Mouse (Mus musculus) kidney, postnatal 0 days (tissue): ENCODE data around the gene Igfbp5. TPM values are rescaled to one million over a fixed set of nuclear protein-coding genes. Genes with fewer than 3 reads are reported as not detected.

Experiments
- ATAC-seq: fragments of 200-750 bp; cut with Nextera tagmentation; replicated peaks from 2 replicates; pipeline ENCODE4 v1.8.0; 2017; ENCODE audit warnings: low read depth, moderate number of reproducible peaks, moderate TSS enrichment, moderate library complexity; ENCODE audit not compliant: low FRiP score
- DNase-seq: peaks from one replicate; pipeline ENCODE4 v3.0.0-alpha.2; 2016; ENCODE audit warnings: low spot score
- H3K27ac ChIP-seq: fragments of 300-500 bp; sonication (generic); 2 replicates; pipeline ENCODE4 v1.5.1; 2014; ENCODE audit warnings: mild to moderate bottlenecking
- H3K27me3 ChIP-seq: fragments of 300-500 bp; sonication (generic); 2 replicates; pipeline ENCODE4 v1.6.1; 2014; ENCODE audit warnings: low read length, mixed read lengths; ENCODE audit not compliant: insufficient read depth
- H3K36me3 ChIP-seq: fragments of 300-500 bp; sonication (generic); 2 replicates; pipeline ENCODE4 v1.6.1; 2014; ENCODE audit warnings: low read length, mixed read lengths; ENCODE audit not compliant: insufficient read depth
- H3K4me1 ChIP-seq: fragments of 300-500 bp; sonication (generic); replicated peaks from 2 replicates; pipeline ENCODE4 v1.6.1; 2014; ENCODE audit warnings: antibody characterized with exemption, low read length, mixed read lengths; ENCODE audit not compliant: insufficient read depth
- H3K4me2 ChIP-seq: fragments of 300-500 bp; sonication (generic); 2 replicates; pipeline ENCODE4 v1.6.1; 2014; ENCODE audit warnings: mild to moderate bottlenecking, low read length, moderate library complexity, mixed read lengths
- H3K4me3 ChIP-seq: fragments of 300-500 bp; sonication (generic); replicated peaks from 2 replicates; pipeline ENCODE4 v1.5.1; 2014; ENCODE audit warnings: low read depth, low read length
- H3K9ac ChIP-seq: fragments of 300-500 bp; sonication (generic); 2 replicates; pipeline ENCODE4 v1.6.1; 2014; ENCODE audit warnings: low read depth, low read length
- H3K9me3 ChIP-seq: fragments of 300-500 bp; sonication (generic); replicated peaks from 2 replicates; pipeline ENCODE4 v1.6.1; 2016; ENCODE audit warnings: low read length, inconsistent platforms, mixed read lengths
- CTCF ChIP-seq: IDR thresholded peaks from 2 replicates; pipeline ENCODE4 v1.5.1; 2016; ENCODE audit warnings: antibody characterized with exemption, low read depth, mild to moderate bottlenecking, moderate library complexity
- WGBS: fragments of 180-500 bp; shearing (Covaris S2); extraction: QIAGEN DNeasy Blood & Tissue Kit; methylation state at CpG from one replicate; pipeline ENCODE4 v1.1.7; 2014; 5-methylcytosine and 5-hydroxymethylcytosine counted together
- polyA plus RNA-seq: library from polyadenylated mRNA; unstranded; fragments of >200 nt; fragmentation: Nextera tagmentation; extraction: Ambion mirVana; gene quantifications from 2 replicates; pipeline ENCODE4 v1.2.1, GENCODE M21; 2015

Gene Igfbp5
- polyA plus RNA-seq, 1 experiment from 2014 or later: 87.7 TPM

GRCm38 (mm10) chr1:72885111-72885818, 10.6 kb upstream of the Igfbp5 start:
- DNase-seq (peak; percentile 56), ATAC-seq (no peak; the same call in 1 of the 2 replicates)
- no peak overlapping the region for H3K4me2 ChIP-seq
- no peak overlapping the region for H3K9ac ChIP-seq
- no peaks in the 10 kb centered on the region for H3K4me1 ChIP-seq
- no peaks in the 10 kb centered on the region for H3K9me3 ChIP-seq
- no peak for TF ChIP-seq CTCF
- whole genome bisulfite sequencing: 69% methylated on average over 11 of the region's 11 CpGs
- no peaks in the 10 kb centered on the region for H3K27me3 ChIP-seq
- H3K27ac ChIP-seq: no peak overlapping the region
- no peak overlapping the region for H3K4me3 ChIP-seq
- H3K36me3 ChIP-seq: no peaks in the 10 kb centered on the region

GRCm38 (mm10) chr1:72879319-72879634, 4.6 kb upstream of the Igfbp5 start:
- H3K4me2 ChIP-seq: no peak overlapping the region
- 44% methylated on average over 4 of the region's 4 CpGs for WGBS

GRCm38 (mm10) chr1:72878473-72879318, 4.0 kb upstream of the Igfbp5 start:
- H3K27ac ChIP-seq: 0 out of 2 replicates have a peak overlapping the region, but pooled peaks have one; percentile 47
- no peak for TF ChIP-seq CTCF
- H3K4me1 ChIP-seq: peaks cover 10% of the 10 kb centered on the region
- 13% methylated on average over 25 of the region's 25 CpGs for WGBS
- H3K9me3 ChIP-seq: no peaks in the 10 kb centered on the region
- DNase-seq (peak; percentile 72), ATAC-seq (no peak)
- no peak overlapping the region for H3K9ac ChIP-seq
- H3K27me3 ChIP-seq: no peaks in the 10 kb centered on the region
- no peaks in the 10 kb centered on the region for H3K36me3 ChIP-seq
- H3K4me2 ChIP-seq: peak overlapping the region; percentile 38
- 0 out of 2 replicates have a peak overlapping the region, but pooled peaks have one; percentile 3 for H3K4me3 ChIP-seq

More at GRCm38 (mm10) chr1:72879319-72879634, 4.6 kb upstream of the Igfbp5 start:
- Histone ChIP-seq H3K9ac (no peak overlapping the region), H3K27ac (no peak overlapping the region), H3K4me1 (peaks cover 10% of the 10 kb centered on the region), H3K4me3 (no peak overlapping the region), H3K9me3 (no peaks in the 10 kb centered on the region), H3K36me3 (no peaks in the 10 kb centered on the region), H3K27me3 (no peaks in the 10 kb centered on the region)
- TF ChIP-seq CTCF: peak; percentile 68
- ATAC-seq (no peak), DNase-seq (peak; percentile 70)

GRCm38 (mm10) chr1:72877892-72878291, 3.2 kb upstream of the Igfbp5 start:
- TF ChIP-seq CTCF: peak; percentile 89
- H3K4me1 ChIP-seq: peaks cover 10% of the 10 kb centered on the region
- 6% methylated on average over 3 of the region's 3 CpGs for whole genome bisulfite sequencing
- no peaks in the 10 kb centered on the region for H3K36me3 ChIP-seq
- peak overlapping the region; percentile 38 for H3K4me2 ChIP-seq
- no peaks in the 10 kb centered on the region for H3K9me3 ChIP-seq
- DNase-seq (peak; percentile 93), ATAC-seq (peak; percentile 34; the same call in 1 of the 2 replicates)
- no peak overlapping the region for H3K4me3 ChIP-seq
- no peak overlapping the region for H3K27ac ChIP-seq
- H3K9ac ChIP-seq: no peak overlapping the region
- H3K27me3 ChIP-seq: no peaks in the 10 kb centered on the region

- WGBS: 28% methylated on average over 3 of the region's 3 CpGs
- no peak for ATAC-seq
- 0 out of 2 replicates have a peak overlapping the region, but pooled peaks have one; percentile 91 for H3K4me2 ChIP-seq
These were observed 1.4 kb upstream of the Igfbp5 start for GRCm38 (mm10) chr1:72876111-72876510.

GRCm38 (mm10) chr1:72875708-72876107, 1.0 kb upstream of the Igfbp5 start:
- no peaks in the 10 kb centered on the region for H3K9me3 ChIP-seq
- no peak overlapping the region for H3K4me3 ChIP-seq
- H3K4me2 ChIP-seq: peak overlapping the region; percentile 91; the same call in 1 of the 2 replicates
- no peak overlapping the region for H3K9ac ChIP-seq
- WGBS: 8% methylated on average over 3 of the region's 3 CpGs
- no peak for DNase-seq
- no peak for TF ChIP-seq CTCF
- peaks cover 13% of the 10 kb centered on the region for H3K4me1 ChIP-seq
- no peaks in the 10 kb centered on the region for H3K36me3 ChIP-seq
- no peaks in the 10 kb centered on the region for H3K27me3 ChIP-seq
- no peak overlapping the region for H3K27ac ChIP-seq
- no peak for ATAC-seq

More at GRCm38 (mm10) chr1:72876111-72876510, 1.4 kb upstream of the Igfbp5 start:
- Histone ChIP-seq H3K27me3 (no peaks in the 10 kb centered on the region), H3K27ac (no peak overlapping the region), H3K9me3 (no peaks in the 10 kb centered on the region), H3K9ac (no peak overlapping the region), H3K4me3 (no peak overlapping the region), H3K36me3 (no peaks in the 10 kb centered on the region), H3K4me1 (peaks cover 10% of the 10 kb centered on the region)
- peak; percentile 79 for DNase-seq
- peak; percentile 60 for TF ChIP-seq CTCF
